Mouse (Mus musculus) forebrain, embryonic 16.5 days (tissue): ENCODE results near the gene Astl. TPM values are rescaled to one million over a fixed set of nuclear protein-coding genes. Genes with fewer than 3 reads are reported as not detected.

ENCODE experiments used
- ATAC-seq: fragments of 200-750 bp; cut with Nextera tagmentation; 2 replicates; pipeline ENCODE4 v1.8.0; 2017; ENCODE audit warnings: mild to moderate bottlenecking, moderate library complexity
- H3K27ac ChIP-seq: fragments of 300-500 bp; sonication (generic); 2 replicates; pipeline ENCODE4 v1.5.1; 2014; ENCODE audit warnings: low read length, control low read depth
- H3K27me3 ChIP-seq: fragments of 300-500 bp; sonication (generic); replicated peaks from 2 replicates; pipeline ENCODE4 v1.6.1; 2014; ENCODE audit warnings: low read length; ENCODE audit not compliant: control insufficient read depth, insufficient read depth
- H3K36me3 ChIP-seq: fragments of 300-500 bp; sonication (generic); 2 replicates; pipeline ENCODE4 v1.6.1; 2014; ENCODE audit not compliant: control insufficient read depth, insufficient read depth
- H3K4me1 ChIP-seq: fragments of 300-500 bp; sonication (generic); replicated peaks from 2 replicates; pipeline ENCODE4 v1.6.1; 2014; ENCODE audit warnings: low read length; ENCODE audit not compliant: control insufficient read depth, insufficient read depth
- H3K4me2 ChIP-seq: fragments of 300-500 bp; sonication (generic); 2 replicates; pipeline ENCODE4 v1.6.1; 2014; ENCODE audit warnings: mild to moderate bottlenecking, low read length, control low read depth
- H3K4me3 ChIP-seq: fragments of 300-500 bp; sonication (generic); replicated peaks from 2 replicates; pipeline ENCODE4 v1.5.1; 2014; ENCODE audit warnings: mild to moderate bottlenecking, low read length, control low read depth
- H3K9ac ChIP-seq: fragments of 300-500 bp; sonication (generic); replicated peaks from 2 replicates; pipeline ENCODE4 v1.6.1; 2014; ENCODE audit warnings: low read depth, low read length, control low read depth
- H3K9me3 ChIP-seq: fragments of 300-500 bp; sonication (generic); 2 replicates; pipeline ENCODE4 v1.6.1; 2016; ENCODE audit warnings: low read length; ENCODE audit not compliant: control insufficient read depth
- WGBS: fragments of 180-500 bp; shearing (Covaris S2); extraction: QIAGEN DNeasy Blood & Tissue Kit; methylation state at CpG from one replicate; pipeline ENCODE4 v1.1.7; 2014; 5-methylcytosine and 5-hydroxymethylcytosine counted together
- polyA plus RNA-seq: library from polyadenylated mRNA; unstranded; fragments of >200 nt; fragmentation: Nextera tagmentation; extraction: Ambion mirVana; gene quantifications from 2 replicates; pipeline ENCODE4 v1.2.1, GENCODE M21; 2015

The Astl gene
- polyA plus RNA-seq, 1 experiment from 2014 or later, result not detected

DNA sequence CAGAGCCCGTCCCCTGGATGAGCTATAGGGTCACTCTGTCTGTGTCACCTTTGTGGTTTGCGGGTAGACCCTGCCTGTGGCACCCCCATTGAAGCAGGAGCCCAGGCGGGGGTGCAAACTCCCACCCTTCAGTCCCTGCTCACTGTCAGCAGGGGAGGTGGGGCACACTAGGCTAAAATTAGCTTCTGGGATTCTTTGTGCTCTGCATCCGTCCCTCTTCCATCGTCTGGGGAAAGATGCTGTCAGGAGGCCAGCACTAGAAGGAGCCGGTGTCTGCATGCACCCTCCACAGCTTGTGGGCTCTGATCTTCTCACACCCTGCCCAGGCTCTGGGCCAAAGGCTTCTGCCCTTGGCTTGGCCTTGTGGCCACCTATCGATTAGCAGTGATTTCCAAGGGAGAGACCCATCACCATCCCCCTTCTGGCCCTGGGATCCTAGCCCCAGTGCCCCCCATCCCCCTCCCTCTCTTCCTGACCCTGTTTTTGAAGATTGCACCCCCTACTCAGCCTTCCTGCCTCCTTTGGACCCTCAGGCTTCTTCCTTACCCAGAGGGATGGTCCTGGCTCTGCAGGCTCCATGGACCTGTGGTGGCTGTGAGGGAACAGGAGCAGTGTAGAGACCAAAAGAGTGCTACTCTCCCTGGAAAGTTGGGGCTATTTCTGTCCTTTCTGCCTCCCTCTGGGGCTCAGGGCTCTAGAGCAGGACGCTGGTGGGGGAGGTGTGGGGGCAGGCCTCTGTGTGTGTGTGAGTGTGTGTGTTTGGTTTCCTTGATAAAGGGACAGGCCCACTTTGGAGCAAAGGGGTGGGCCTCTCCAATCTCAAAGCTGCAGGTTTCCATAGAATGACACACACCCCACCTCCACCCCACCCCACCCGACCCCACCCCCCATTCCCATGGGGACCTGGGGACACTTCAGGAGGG lies 32.4 kb downstream of the Astl start:
- no peak overlapping the region for H3K27ac ChIP-seq
- no peak overlapping the region for H3K9ac ChIP-seq
- no peaks in the 10 kb centered on the region for H3K9me3 ChIP-seq
- ATAC-seq, result no peak
- H3K4me1 ChIP-seq, result no peaks in the 10 kb centered on the region
- H3K4me2 ChIP-seq, result no peak overlapping the region
- 52% methylated on average over 9 of the region's 9 CpGs for WGBS
- peaks cover 11% of the 10 kb centered on the region for H3K27me3 ChIP-seq
- no peaks in the 10 kb centered on the region for H3K36me3 ChIP-seq
- no peak overlapping the region for H3K4me3 ChIP-seq

DNA sequence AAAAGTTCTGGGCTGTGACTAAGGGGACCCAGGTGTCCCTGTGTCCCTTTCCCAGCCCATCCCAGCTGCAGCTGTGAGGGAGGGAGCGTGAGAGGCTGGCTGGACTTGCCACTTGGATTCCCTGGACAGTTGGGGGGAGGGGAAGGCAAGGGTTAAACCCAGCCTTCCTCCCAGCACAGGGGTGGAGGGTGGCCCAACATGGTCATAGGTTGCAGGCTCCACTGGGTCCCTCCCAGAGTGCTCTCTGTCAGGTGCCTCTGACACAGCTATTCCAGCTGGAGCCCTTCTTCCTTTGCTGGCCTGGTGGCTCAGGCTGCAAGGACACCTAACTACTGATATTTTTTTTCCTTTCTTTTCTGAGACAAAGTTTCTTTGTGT lies 33.0 kb downstream of the Astl start:
- no CpG with 5 or more reads among the region's 1 CpGs for WGBS

DNA sequence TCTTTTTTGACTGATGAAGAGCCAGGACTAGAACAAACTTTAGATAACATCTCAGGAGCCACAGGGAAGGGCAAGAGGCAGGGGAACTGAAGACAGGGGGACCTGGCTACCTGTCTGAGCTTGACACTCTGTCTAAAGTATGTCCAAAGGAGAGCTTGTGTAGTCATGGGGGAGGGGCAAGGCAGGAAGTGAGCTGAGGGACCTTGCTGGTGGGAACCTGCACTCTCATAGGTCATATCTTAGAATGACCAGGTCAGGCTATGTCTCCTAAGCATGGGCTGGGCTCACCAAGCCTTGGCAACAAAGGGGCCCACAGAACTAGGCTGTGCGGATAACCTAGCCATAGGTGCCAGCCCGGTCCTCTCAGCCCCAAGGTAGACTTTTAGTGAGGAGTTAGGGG lies 33.6 kb downstream of the Astl start:
- H3K27ac ChIP-seq, result no peak overlapping the region
- H3K27me3 ChIP-seq, result peaks cover 2% of the 10 kb centered on the region
- no peak overlapping the region for H3K4me3 ChIP-seq
- H3K9ac ChIP-seq, result no peak overlapping the region
- no peaks in the 10 kb centered on the region for H3K9me3 ChIP-seq
- no peak for ATAC-seq
- WGBS, result 85% methylated on average over 2 of the region's 2 CpGs
- no peaks in the 10 kb centered on the region for H3K4me1 ChIP-seq
- H3K4me2 ChIP-seq, result no peak overlapping the region
- H3K36me3 ChIP-seq, result no peaks in the 10 kb centered on the region

More for the DNA sequence above, 33.0 kb downstream of the Astl start:
- Histone ChIP-seq H3K9ac (no peak overlapping the region), H3K27ac (no peak overlapping the region), H3K27me3 (peaks cover 5% of the 10 kb centered on the region), H3K4me1 (no peaks in the 10 kb centered on the region), H3K36me3 (no peaks in the 10 kb centered on the region), H3K4me2 (no peak overlapping the region), H3K9me3 (no peaks in the 10 kb centered on the region), H3K4me3 (no peak overlapping the region)
- no peak for ATAC-seq

DNA sequence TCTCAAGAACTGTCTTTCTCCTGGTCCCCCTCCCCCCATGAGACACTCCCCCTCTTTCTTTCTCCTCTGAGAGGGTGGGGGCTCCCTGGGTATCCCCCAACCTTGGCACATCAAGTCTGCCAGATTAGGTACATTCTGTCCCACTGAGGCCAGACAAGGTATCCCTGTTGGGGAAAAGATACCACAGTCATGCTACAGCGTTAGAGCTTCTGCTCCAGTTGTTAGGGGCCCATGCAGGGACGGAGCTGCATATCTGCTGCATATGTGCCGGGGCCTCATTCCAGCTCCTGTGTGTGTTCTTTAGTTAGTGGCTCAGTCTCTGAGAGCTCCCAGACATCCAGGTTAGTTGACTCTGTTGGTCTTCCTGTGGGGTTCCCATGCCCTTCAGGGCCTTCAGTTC lies 35.7 kb downstream of the Astl start:
- no peak for ATAC-seq
- no peak overlapping the region for H3K9ac ChIP-seq
- H3K27ac ChIP-seq, result no peak overlapping the region
- H3K4me1 ChIP-seq, result peaks cover 7% of the 10 kb centered on the region
- H3K9me3 ChIP-seq, result no peaks in the 10 kb centered on the region
- H3K4me3 ChIP-seq, result no peak overlapping the region
- H3K4me2 ChIP-seq, result no peak overlapping the region
- no peaks in the 10 kb centered on the region for H3K36me3 ChIP-seq
- 89% methylated on average over 3 of the region's 3 CpGs for WGBS
- H3K27me3 ChIP-seq, result no peaks in the 10 kb centered on the region

DNA sequence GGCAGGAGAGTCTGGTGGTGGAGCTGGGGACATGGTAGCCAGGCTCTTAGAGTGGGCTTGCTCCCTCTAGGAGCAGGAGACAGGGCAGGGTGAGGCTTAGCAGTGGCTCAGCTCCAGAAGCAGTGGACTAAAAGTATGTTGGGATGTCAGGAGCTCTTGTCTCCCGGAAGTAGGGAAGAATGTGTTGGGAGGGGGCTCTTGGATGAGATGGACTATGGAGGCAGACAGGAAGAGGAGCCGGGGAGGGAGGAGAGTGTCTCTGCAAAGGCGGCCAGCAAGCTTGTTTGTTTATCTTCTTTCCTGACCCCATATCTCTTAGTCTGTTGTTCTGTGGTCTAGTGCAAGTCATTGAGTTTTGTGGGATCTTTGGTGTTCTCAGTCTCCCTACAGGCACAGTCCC lies 36.6 kb downstream of the Astl start:
- no peaks in the 10 kb centered on the region for H3K9me3 ChIP-seq
- H3K4me3 ChIP-seq, result no peak overlapping the region
- WGBS, result 78% methylated on average over 3 of the region's 3 CpGs
- H3K36me3 ChIP-seq, result no peaks in the 10 kb centered on the region
- ATAC-seq, result no peak
- H3K4me2 ChIP-seq, result no peak overlapping the region
- H3K9ac ChIP-seq, result no peak overlapping the region
- peaks cover 7% of the 10 kb centered on the region for H3K4me1 ChIP-seq
- no peak overlapping the region for H3K27ac ChIP-seq
- no peaks in the 10 kb centered on the region for H3K27me3 ChIP-seq

DNA sequence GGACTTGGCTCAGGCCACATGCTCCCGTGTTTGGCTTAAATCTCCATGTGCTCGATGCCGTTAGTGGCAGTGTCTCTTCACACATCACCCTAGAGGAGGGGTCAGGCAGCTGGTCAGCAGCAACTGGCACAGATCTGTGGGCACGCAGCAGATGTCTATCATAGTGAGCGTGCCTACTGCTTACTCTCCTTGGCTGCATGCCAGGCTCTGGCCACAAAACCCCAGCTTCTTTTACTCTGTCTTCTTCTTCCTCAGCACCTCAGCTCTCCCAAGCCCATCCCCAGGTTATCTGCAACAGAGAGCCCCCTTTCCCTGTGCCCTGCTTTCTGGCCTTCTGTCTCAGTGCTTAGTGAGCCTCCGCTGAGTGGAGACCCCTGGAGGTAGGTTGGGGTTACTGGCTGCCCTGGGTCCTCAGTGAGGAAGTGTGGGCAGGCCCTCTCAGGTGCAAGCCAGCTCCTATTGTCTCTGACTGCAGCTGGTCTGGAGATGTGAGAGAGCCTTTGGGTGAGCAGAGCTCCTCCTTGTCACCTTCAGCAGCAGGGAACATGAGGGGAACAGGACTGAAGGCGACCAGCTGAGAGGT lies 37.4 kb downstream of the Astl start:
- Histone ChIP-seq H3K4me1 (peaks cover 7% of the 10 kb centered on the region), H3K4me2 (no peak overlapping the region), H3K27ac (no peak overlapping the region), H3K36me3 (no peaks in the 10 kb centered on the region), H3K4me3 (no peak overlapping the region), H3K9me3 (no peaks in the 10 kb centered on the region), H3K27me3 (no peaks in the 10 kb centered on the region), H3K9ac (no peak overlapping the region)
- 40% methylated on average over 7 of the region's 7 CpGs for WGBS
- no peak for ATAC-seq

DNA sequence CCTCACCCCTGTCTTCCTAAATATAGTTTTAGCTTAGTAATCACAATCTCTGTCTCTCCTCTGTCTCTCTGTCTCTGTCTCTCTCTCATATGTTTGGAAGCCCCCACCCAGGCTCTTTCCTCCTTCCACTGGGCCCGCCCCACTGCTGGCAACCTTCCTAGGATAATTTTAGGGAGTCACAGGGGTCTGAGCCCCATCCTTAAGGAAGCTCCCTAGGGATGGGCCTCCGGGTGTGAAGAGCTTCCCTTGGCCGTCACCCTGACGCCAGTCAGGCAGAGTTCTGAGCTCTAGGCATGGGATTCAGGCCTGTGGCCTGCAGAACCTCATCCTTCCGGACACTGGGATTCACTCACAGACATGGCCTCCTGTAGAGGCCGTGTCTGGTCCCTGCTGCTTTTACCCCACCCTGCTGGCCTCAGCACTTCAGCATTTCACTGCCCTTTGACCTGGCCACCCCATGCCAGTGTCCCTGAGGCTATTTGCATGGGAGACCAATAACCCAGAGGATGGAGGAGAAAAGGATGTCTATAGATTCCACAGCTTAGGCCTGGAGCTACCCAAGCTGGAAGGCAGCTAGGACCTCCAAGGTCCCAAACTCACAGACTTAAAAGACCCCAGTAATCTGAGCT lies 38.1 kb downstream of the Astl start:
- H3K27me3 ChIP-seq, result no peaks in the 10 kb centered on the region
- no peak overlapping the region for H3K27ac ChIP-seq
- no peaks in the 10 kb centered on the region for H3K9me3 ChIP-seq
- WGBS, result 81% methylated on average over 6 of the region's 6 CpGs
- no peak overlapping the region for H3K9ac ChIP-seq
- peaks cover 7% of the 10 kb centered on the region for H3K4me1 ChIP-seq
- ATAC-seq, result no peak
- H3K4me2 ChIP-seq, result no peak overlapping the region
- no peak overlapping the region for H3K4me3 ChIP-seq
- no peaks in the 10 kb centered on the region for H3K36me3 ChIP-seq

DNA sequence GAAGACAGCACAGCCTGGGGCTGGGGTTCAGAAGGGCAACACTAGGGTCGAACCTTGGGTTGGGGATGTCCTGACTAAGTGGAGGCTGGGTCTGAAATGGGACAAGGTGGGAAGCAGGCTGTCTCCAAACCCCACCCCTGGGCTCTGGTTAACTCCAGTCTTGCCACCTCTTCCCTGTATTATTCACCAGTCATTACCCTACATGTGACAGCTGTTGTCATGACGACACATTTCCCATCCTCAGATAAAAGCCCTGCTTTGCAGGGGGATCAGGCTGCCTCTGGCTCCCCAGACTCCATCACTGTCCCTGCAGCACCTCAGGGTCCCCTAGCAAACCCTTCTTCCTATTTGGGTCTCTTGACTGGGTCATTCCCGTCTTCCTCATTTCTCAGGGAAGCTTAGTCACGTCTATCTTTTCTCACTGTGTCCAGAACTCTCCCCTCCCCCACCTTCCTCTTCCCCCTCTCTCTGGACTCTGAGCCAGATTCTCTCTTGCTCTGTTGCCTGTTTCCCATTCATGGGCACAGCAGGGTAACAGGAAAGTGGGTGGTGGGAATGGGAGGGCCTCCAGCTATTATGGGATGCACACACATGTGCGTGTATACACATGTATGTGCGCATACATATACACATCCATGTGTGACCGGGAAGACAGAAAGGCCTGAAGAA lies 39.6 kb downstream of the Astl start:
- peak; percentile 73 for ATAC-seq
- 66% methylated on average over 7 of the region's 7 CpGs for WGBS
- Histone ChIP-seq H3K36me3 (no peaks in the 10 kb centered on the region), H3K4me2 (no peak overlapping the region), H3K9ac (no peak overlapping the region), H3K4me3 (no peak overlapping the region), H3K27ac (no peak overlapping the region), H3K4me1 (peaks cover 7% of the 10 kb centered on the region), H3K27me3 (no peaks in the 10 kb centered on the region), H3K9me3 (no peaks in the 10 kb centered on the region)

DNA sequence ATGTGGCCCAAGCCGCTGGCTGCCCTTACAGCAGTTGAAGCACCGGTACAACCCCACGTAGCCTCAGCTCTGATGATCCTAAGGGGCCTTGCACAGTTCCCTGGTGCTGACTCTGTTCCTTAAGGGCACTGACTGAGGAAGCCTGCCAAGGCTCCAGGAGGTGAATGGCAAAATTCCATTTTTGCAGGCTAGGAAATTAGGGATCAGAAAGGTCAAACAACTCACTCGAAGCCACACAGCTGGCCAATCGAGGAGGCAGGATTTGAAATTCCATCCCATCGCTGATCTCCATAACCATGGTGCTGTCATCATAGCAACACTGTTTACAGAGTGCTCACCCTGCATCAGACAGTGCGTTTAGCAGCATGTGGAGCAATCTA lies 40.2 kb downstream of the Astl start:
- H3K4me3 ChIP-seq, result no peak overlapping the region
- ATAC-seq, result no peak
- H3K9me3 ChIP-seq, result no peaks in the 10 kb centered on the region
- H3K4me1 ChIP-seq, result peaks cover 7% of the 10 kb centered on the region
- no peaks in the 10 kb centered on the region for H3K36me3 ChIP-seq
- H3K27me3 ChIP-seq, result no peaks in the 10 kb centered on the region
- 76% methylated on average over 7 of the region's 7 CpGs for WGBS
- H3K27ac ChIP-seq, result no peak overlapping the region
- H3K9ac ChIP-seq, result no peak overlapping the region
- H3K4me2 ChIP-seq, result no peak overlapping the region
